Mouse (Mus musculus) T-cell, adult 2 months (primary cell): Measurements from ENCODE around the gene Rbm5.

Experiments
- DNase-seq: peaks from one replicate; pipeline ENCODE4 v3.0.0; 2022; ENCODE audit warnings: low spot score

Rbm5 gene

DNA sequence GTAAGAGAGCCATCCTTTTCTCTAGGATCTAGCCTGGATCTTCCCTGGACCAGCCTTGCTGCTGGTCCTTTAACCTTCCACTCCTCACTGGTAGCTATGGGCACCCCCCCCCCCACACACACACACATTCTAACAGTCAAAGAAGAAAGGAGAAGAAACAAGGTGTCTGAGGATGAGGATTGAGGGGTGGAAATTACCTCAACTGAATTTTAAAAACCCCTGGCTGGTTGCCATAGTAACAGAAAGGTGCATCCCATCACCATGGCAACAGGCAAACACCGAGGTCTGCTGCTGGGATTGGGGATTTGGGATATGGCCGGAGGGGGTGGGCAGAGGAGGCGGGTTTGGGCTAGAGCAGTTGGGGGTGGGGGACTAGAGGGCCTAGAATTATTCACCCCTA is 41.1 kb downstream of the Rbm5 start:
- DNase-seq = no peak

DNA sequence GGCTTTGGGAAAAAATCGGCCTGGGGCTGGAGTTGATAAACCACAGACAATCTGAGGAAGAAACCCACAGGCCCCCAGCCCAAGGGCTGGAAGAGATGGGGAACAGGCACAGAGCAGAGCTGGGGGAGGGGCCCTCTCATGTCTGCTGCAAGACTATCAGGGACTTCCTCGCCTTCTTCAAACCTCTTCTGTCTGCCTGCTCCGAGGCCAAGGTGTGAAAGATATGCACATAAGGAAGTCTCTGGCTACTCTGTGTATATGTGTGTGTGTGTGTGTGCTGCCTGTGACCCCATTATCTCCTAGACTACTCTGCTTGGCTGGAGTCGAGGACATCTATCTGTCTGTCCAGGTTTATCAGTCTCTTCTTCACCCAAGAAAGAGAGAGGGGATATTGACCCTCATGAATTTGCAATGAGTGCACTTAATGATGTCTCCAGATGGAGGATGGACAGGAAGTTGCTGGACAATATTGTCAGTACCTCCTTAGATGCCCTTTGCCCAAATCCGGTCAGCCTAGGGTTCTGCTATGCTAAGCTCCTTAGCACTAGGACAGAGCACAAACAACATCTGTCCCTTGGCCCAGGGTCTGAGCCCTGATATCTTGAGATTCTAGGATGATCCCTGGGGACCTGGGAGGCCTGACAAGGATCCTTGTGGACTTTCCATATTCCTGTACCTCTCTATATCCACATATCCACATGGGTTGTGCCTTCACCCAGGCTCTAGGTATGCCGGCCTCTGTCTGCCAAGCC is 41.7 kb downstream of the Rbm5 start:
- no peak for DNase-seq

DNA sequence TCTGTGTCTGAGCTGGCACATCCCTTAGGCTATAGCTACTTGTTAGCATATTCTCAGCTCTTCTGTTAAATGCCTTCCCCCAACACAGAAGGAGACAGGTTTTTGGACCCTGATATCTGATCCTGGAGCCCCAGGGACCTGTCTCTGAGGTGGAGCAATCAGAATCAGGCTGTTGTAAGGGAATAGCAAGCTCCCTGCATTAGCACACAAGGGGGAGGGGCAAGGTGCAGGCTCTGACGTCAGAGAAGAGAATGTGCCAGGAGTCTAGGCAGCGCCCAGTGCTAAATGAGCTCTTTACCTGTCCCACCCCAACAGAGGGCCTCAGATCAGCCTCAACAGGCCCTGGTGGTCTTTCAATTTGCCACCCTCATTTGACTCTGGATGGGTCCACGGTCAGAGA is 43.8 kb downstream of the Rbm5 start:
- DNase-seq = no peak

DNA sequence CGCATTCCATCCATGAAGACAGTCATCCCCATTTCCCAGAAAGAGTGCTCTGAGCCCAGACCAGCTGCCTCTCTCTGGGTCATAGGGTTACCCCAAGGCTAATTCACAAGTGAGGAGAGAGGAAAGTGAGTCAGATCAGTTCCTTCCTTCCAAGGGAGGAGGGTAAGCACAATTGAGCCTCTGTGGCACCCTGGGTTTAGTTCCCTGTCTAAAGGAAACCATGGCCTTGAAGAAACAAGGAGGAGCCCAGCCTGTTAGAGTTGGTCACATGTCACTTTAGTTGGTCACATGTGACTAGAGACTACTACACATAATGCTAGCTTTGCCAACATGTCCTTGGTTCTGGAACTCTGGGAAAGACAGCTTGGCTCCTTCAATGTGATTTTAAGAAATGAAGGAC is 46.0 kb downstream of the Rbm5 start:
- no peak for DNase-seq

DNA sequence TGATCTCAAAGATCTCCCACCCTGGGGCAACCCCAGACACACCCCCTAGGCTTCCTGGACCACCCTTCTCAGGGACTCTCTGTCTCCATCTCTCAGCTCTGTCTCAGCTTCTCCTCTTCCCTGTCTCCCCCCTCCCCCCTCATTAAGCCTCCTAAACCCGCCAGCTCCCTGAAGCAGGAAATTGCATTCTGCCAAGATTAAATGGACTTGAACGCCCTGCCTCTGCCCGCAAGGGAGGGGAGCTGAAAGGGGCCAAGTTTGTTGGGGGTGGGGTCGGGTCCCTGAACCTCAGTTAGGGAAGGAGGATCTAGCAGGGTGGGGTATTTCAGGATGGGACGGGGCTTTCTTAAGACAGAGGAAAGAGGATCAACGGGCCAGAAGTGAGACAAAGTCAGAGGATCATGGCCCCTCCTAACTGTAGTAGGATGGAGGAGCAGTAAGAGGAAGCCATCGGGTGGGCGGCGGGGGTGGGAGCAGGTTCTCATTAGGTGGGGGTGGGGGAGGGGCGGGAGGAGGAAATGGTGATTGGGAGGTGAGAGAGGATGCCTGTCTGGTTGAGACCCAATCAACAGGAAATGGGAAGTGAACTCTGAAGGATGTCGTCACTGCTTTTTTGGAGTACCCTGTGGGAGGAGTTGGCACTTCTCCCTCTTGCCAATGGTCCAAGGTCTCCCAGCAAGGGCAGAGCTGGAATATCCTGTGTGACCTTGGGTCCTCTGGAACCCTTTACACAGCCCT is 46.8 kb downstream of the Rbm5 start:
- peak; percentile 29 for DNase-seq

DNA sequence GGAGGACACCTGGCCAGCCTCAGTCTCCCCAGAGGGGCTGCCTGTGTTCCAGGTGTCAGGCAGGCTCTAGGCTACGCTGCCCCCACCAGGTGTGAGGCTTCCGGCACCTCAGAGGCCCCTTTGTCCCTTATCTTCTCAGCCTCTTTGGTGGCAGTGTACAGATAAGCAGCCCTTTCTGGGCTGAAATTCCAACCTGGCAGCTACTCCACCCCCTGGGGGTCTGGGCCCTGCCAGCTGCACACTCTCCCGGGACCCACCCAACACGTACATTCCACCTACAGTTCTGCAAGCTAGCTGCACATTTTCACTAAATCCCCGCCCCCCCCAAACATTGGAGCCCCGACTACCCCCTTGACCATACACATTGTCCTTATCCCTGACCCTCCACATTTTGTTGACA is 47.5 kb downstream of the Rbm5 start:
- DNase-seq = no peak

DNA sequence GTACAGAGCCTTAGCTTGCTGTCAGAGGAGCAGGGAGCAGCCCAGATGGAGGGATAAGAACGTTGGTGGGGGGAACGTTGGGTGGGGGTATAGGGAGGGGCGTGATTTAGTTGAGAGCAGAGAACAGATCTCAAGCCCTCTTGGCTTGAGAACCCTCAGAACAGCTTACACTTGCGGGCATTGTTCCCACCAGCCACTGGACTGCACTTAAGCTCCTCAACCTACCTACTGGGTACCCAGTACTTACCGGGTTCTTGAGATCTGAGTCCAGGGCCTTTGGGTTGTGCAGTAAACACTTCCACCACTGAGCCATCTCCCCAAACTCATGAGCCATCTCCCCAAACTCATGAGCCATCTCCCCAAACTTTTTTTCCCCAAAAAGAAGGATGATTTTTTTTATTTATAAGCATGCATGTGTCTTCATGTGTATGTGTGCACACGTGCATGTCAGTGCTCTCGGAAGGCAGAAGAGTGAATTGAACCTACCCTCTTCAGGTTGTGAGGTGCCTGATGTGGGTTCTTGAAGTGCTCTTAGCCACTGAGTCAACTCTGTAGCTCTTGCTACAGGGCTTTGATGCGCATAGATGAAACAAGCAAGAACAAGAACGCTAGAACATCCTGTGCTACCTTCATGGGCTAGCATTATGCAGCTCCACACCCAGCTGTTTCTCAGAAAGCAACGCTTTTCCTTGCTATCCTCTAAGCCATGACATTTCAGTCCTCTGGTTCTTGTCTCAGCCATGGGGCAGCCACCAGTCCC is 51.8 kb downstream of the Rbm5 start:
- peak; percentile 25 for DNase-seq

DNA sequence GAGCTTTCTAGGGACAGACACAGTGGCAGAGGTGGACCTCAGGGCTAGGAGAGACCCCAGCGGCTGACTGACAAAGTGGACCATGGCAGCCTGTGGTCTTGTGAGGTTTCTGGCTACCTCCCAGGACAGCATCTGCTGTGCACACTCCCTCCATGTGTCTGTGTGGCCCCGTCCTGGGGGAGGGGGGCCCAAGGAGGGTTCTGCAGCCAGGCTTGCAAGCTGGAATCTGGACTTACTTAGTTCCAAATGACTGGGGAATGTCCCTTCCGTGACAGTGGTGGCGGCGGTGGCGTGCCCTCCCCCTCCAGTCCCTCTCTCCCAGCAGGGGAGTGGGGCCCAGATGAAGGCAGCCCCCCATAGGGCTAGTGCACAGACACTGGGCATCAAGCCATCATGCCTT is 53.8 kb downstream of the Rbm5 start:
- DNase-seq = no peak

DNA sequence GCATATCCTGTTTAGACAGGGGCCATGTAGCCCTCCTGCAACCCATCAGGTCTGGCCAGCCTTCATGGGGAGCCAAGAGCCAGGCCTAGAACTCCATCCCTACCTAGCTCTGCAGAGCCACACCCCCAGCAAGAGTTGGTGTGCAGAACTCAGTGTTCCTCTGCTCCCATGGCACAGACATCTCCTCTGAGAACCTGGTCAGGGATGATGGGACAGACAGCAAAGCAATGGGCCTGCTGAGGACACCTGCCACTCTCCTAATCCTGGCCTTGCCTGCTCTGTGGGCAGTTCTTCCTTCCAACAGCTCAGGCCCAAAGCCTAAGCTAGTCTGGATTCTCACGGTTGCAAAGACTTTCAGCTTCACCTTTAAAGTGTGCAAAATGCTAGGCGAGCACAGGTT is 55.2 kb downstream of the Rbm5 start:
- DNase-seq = no peak

DNA sequence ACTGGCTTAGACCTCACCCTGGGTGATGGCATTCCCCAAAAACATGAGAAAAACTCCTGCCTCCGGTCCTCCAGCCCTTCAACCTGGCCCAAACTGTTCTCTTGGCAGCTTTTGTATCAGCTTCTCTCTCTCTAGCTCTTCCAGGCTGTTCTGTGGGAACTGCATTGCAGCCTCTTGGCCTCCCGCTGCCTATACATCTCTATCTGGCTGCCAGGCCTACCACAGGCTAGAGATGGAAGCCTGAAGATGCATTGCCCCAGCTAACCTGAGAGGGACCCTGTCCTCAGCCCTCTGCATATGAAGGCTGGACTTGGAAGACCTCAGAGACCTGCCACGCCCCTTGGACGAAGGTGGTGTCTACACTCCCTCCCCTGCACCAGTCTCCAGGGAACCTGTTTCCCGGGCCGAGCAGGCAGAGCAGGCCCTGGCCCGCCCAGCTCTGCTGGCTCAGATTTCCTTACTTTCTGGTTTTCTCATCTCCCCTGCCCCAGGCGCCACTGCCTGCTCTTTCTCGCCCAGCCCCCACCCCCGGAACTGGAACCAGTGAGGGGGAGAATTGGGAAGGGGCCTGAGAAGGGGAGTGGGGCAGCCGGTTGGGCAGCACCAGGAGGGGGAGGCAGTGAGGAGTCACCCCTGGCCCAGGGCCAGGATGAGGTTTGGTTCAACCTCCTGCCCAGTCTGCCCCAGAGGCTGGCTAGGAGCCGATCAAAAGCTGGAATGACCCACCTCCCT is 56.4 kb downstream of the Rbm5 start:
- no peak for DNase-seq

DNA sequence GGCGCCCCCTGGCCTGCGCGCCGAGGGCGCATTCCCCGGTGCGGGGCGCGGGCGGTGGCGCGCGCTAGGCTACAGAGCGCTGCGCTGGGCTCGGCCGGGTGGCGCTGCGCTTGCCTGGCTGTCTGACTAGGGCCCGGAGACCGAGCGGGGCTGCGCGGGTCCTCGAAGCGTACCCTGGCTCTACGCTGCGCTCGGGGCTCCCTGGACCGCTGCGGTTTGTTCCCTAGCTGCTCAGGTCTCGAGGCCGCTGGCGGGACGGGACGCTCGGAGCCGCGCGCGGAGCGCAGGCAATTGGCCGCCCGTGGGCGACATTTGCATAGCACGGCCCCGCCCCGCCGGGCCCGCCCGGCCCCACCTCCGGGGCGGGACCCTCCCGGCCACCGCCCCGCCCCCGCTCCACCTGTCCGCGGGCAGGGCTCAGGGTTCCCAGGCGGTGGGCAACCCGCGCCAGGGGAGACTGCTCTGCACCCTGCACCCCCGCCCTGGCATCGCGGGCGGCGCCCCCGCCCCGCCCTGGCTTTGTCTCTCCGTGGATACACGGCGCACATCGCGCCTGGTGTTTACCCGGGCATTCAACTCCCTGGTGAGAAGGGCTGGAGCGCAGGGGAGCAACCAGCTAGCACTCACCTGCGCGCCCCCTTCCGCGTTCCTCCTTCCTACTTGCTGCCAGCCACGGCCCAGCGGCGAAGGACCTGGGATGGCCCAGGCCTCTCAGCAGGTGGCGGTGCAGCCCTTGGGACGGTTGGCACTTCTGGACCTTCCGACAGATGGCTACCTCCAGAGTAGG is 60.9 kb downstream of the Rbm5 start, which contains the start of gene Sema3f:
Sema3f (minus strand) TSS at position 779 of the 787 bp plus-strand sequence.
- peak; percentile 57 for DNase-seq

DNA sequence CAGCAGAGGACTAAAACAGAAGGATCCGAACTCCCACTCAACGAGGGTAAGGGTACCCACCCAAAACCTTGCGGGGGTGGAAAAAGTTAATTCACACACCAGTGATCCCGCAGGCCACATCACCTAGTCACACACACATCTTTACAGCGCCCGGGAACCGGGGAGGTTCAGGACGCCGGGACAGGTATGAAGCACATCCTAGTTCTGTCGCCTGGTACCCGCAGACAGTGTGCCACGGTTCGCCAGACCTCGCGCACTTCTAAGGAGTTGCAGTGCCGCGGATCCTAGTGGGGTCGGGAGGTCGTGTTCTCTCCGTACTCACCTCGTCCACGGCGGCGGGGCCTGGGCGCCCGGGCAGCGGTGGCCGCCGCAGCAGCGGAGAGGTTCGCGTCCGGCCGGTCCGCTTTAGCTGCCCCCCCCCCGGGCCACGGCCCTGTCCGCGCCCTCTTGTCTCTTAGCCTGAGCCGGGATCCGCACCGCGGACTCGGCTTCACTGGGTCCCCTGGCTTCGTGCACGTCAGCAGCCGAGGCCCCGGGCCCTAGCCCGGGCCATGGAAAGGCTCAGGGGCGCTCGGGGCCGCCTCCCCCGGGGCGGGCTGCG is 61.6 kb downstream of the Rbm5 start:
- no peak for DNase-seq

DNA sequence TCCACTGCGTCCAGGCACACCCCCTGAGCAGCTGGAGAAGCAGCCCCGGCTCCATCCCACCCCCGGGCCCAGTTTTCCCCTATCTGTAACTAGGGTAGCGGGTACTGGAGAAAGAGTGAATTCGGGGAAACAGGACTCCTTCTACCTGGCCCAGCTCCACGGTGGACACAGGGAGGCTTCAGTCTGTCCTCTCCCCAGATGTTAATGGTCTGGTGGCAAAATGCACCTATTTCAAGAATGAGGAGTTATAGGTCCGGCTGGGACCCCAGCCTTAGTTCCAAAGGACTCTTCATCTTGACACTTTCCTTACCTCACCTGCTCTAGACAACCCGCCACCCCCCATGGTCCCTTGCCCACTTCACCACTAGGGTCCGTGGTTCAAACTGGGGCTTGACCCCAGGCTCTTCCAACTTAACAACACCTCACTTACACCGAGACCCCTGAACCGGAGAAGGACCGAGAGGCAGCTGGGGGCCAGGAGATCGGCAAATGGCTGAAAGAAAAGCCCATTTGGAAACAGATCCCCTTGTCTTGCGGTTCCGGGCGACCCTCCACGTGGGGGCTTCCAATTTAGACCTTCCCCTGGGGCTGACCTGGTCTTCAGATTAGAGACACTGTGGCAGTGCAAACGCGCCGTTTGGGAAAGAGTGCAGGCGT is 62.2 kb downstream of the Rbm5 start:
- no peak for DNase-seq

DNA sequence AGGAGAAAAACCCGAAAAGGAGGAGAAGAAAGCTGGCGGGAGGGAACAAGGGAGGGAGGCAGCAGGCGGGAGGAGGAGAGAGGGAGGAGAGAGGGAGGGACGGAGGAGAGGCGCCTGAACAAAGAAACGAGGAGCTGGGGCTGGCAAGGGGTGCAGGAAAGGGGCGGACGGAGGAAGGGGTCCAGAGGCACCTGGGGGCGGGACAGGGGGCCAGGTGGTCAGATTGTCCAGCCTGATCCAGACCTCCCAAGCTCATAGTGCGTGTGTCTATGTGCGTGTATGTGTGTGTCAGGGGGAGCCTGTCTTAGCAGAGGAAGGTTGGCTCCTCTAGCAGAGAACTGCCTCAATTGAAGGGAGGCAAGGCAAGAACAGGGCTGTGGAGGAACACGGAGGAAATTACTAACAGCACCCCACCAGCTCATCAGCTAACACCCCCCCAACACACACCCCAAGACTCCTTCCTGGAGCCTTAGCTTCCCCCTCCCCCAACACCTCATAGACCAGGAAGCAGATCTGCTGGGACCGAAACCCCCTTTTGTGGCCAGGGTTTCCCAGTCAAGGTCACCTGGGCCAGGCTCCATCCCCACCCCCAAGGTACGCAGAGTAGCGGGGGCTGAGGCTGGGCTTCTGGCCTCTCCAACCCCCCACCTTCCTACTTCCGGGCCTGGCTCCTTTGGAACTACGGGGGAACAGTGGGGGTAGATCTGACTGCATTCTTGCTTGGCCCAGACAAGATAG is 62.9 kb downstream of the Rbm5 start:
- DNase-seq = no peak

DNA sequence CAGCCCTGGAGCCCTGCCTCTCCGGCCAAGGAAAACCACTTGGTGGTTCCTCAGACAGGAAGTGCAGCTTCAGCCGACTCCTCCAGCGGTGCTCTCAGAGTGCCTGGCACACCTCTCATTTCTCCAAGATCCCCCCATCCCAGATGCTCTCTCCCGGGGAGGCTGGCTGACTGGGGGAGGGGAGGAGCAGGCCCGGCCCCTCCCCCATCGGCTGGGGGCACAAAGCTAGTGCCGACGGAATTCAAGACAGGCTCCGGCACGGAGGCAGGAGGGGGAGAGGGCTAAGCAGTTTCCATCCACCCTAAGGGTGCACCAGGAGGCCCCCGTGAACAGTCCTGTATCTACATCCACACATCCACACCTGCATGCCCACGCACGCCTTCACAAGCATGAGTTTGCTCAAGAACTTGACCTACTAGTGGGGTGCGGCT is 64.0 kb downstream of the Rbm5 start:
- no peak for DNase-seq

DNA sequence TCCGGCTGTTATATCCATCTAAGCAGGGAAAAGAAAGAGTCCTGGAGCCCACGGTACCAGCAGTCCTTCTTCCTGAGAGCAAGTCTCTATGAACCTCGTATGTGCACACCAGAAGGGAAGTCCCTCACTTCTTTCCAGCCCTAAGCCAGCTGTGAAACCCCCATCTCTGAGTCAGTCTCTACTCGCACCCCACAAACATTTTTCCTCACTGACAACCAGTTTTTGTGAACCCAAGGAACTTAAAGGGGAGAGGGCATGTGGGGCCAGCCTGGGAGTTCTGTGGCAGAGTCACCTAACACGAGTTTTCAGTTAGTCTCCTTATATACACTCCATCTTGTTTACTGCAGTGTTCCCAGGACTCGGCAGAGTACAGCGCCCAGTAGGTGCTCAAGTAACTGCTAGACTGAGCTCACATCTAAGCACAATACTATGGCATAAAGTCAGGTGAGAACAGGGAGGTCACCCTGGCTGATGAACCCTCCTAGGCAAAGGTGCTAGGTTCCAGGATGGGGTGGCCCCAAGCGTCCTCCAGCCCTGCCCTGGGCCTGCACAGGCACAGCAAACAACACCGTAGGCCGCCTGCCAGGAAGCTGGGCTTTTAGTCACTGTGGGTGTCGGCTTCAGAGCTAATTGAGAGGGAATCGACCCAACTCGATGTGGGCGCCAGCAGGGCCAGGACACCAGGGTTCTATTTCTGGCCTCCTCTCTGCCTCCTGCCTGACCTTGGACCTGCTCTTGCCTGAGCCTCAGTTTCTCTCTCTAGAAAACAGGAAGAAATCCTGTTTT is 67.3 kb downstream of the Rbm5 start:
- DNase-seq = no peak

DNA sequence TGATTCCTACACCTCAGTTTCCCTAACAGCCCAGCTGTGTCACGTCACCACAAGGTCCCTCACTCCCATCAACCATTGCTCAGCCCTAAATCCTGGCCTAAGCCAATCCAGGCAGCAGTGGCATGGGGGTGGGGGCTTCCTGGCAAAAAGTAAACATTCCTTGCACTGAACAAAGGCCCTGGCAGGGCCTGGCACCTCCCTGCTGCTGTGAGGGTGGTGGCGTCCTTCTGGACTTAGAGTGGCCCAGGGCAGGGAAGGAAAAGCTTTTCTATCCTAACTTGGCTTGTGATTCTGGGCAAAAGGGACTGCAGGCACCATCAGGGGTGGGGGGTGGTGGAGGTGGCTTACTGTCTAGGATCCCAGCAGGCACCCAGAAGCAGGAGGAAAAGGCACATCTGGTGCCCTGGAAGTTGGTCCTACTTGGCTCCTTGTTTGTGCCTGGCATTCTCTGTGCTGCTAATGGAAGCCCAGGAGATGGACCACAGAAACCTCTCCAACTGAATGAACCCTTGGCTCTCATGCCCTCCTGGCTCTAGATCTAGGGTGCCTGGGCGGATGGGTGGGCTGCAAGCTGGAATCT is 68.1 kb downstream of the Rbm5 start:
- no peak for DNase-seq

DNA sequence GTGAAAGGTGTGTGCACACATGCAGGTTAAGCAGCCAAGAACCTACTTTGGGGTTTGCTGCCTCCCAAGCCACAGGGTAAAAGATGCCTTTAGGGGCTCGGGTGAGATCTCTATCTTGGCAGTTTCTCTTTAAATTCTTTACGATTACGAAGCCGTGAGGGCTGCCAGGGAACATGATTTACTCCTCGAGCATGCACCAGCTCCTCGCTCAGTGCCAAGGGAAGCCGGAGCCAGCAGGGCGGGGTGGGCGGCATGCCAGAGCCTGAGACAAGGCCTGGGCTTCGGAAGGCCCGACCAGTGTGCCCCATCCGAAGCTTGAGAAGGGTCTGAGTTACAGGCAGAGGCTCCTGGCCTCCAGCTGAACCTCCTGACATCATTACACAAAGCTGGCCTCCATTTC is 69.2 kb downstream of the Rbm5 start:
- no peak for DNase-seq
